Mouse (Mus musculus): ENCODE results near the gene Ptpn11.

DNA sequence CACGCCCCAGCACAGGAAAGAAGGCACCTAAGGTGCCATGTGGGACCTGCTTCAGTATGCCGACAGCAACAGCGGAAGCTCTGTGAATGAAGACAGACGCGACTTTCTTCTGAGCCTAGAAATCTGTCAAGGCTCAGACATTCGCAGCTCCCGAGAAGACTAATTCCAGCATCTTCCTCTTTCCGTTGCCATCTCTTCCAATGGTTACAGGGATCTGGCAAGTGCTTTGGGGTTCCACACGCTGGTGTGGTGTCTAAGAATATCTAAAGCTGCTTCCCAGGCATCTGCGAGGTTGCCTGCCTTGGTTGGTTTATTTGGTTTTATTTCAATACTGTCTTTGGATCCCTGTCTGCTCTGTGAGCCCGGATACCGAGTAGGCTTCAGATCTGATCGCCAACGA, 65.6 kb downstream of the Ptpn11 start:
- TF ChIP-seq GATA1 (IDR thresholded peaks at IDR 0.05; ENCODE audit: low read length) (no peak), TAL1 (IDR thresholded peaks at IDR 0.05; ENCODE audit: low read length) (no peak)
